Mouse (Mus musculus) retina, postnatal 7 days (tissue): ENCODE measurements around the gene Mcidas.
"Not testable (repeated sequence)": the region's sequence is repeated elsewhere in the genome, so short reads cannot be mapped to it uniquely, and the experiment has no call there.

Experiments used
- DNase-seq: peaks from one replicate; pipeline ENCODE4 v3.0.0-alpha.2; 2012; ENCODE audit warnings: low read depth, low spot score

The Mcidas gene

GRCm38 (mm10) chr13:113013174-113013953 is 19.7 kb downstream of the Mcidas start:
- DNase-seq: not testable (repeated sequence)

GRCm38 (mm10) chr13:113021521-113021920 is 27.9 kb downstream of the Mcidas start:
- DNase-seq: no peak

- no peak for DNase-seq
Observed at GRCm38 (mm10) chr13:113022467-113022866, 28.8 kb downstream of the Mcidas start.

GRCm38 (mm10) chr13:113023274-113024143 is 29.9 kb downstream of the Mcidas start:
- DNase-seq: no peak

- DNase-seq: peak; percentile 38
Observed at GRCm38 (mm10) chr13:113031351-113031750, 37.7 kb downstream of the Mcidas start.

DNA sequence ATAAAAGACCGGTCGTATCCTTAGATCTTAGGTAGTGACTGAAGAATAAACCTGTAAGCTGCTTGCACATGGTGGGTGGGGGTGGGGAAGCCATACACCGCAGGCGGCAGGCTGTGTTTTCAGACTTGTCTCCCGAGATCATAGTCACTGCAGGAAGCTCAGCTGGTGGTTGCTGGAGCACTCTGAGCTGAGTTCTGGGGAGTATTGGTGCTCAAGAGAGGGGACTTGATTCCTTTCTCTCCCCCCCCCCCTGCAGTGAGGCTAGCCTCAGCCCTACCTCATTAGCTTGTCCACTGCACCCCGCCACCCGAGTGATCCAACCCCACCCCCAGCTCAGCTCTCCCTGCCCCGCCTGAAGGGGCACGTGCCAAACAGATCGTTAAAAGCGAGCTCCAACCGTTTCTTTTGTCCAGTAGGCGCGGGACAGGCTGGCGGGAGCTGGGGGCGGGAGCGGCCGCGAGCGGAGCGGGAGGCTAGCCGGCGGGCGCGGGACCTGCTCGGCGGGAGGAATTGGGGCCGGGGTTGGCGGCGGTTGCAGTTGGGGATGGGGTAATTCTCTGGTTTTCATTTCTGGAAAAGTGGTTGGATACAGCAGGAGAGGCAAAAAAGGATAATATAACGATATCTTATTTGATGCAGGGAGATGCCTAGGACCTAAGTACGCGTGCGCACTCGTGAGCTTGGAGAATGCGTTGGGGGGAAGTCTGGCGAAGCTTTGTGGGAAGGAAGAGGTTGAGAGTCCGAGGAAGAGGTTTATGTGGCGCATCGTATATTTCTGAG is 38.3 kb downstream of the Mcidas start:
- peak; percentile 43 for DNase-seq

DNA sequence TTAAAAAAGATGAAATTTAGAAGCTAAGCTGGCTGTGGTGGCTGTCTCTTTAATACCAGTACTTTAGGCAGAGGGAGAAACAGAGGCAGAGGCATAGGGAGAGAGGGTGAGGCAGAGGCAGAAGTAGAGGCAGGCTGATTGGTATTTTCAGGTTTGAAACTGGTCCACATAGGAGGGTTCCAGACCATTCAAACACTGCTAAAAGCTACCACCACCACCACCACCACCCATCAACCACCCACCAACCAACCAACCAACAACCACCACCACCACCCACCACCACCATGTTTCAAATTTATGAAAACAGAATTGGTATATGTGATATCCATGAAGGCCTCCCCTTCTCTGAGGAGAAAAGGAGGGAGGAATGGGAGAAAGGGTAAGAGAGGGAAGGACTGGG is 39.2 kb downstream of the Mcidas start:
- DNase-seq: no peak

DNA sequence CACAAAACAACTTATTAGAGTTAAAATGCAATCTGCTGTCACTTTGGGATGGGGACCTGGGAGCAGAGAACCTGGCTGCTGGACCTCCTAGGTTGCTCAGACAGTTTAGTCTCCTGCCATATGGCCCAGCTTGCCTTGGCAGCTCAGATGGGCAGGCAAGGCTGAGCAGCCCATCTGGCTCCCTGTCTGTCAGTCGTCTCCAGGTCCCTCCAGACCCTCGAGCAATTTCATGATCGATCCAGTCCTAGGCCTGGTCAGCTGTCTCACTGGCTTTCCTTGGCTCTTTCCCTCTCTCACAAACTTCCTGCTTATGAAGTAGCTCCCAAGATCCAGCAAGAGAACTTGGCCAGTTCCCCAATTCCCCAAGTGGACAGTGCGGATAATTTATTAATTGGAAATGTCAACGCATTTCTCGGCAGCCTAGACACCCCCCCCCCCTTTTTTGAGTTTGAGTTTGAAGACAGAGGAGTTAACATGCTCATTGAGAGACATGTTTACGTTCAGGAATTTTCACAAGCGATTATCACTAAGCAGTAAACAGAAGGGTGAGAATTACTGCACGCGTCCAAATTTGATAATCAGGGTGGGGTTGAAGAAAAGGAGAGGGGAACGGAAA is 40.7 kb downstream of the Mcidas start:
- DNase-seq: no peak

- peak; percentile 19 for DNase-seq
Observed at GRCm38 (mm10) chr13:113034950-113035421, 41.3 kb downstream of the Mcidas start, which contains the start of gene Cdc20b. TSS of gene Cdc20b (plus strand) at chr13:113035111.

GRCm38 (mm10) chr13:113035852-113036251 is 42.2 kb downstream of the Mcidas start:
- peak; percentile 86 for DNase-seq

GRCm38 (mm10) chr13:113044876-113045275 is 51.2 kb downstream of the Mcidas start:
- no peak for DNase-seq

- DNase-seq: no peak
Observed at GRCm38 (mm10) chr13:113045458-113046110, 51.9 kb downstream of the Mcidas start.

GRCm38 (mm10) chr13:113046211-113046883 is 52.7 kb downstream of the Mcidas start, which contains the start of gene Gpx8:
TSS of gene Gpx8 (minus strand) at chr13:113046410.
- peak; percentile 46 for DNase-seq

DNA sequence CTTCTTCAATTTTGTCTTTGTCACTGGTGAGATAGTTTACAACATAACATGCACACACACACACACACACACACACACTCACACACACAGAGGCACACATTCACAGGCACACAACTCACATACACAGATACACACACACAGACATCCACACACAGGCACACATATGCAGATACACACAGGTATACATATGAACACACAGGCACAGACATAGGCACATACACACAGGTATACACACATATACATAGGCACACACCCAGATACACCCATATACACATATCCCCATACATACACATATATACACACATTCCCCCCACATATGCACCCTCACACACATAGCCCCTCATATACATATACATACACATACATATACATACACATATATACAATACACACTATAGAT is 53.4 kb downstream of the Mcidas start:
- DNase-seq: no peak

GRCm38 (mm10) chr13:113047647-113048046 is 54.0 kb downstream of the Mcidas start:
- no peak for DNase-seq
